Mouse (Mus musculus) cortical plate, adult 2 months (tissue): ENCODE results near the gene Gnaq.

Experiments
- CTCF ChIP-seq: fragments of 200-500 bp; IDR thresholded peaks from 2 replicates; pipeline ENCODE4 v1.5.1; 2011; ENCODE audit warnings: mild to moderate bottlenecking, control low read depth, low read length; ENCODE audit not compliant: insufficient read depth; ENCODE audit errors: extremely low read depth
- POLR2A ChIP-seq: fragments of 200-500 bp; IDR thresholded peaks from 2 replicates; pipeline ENCODE4 v1.6.1; 2011; ENCODE audit warnings: mild to moderate bottlenecking, low read length, control low read depth; ENCODE audit not compliant: insufficient read depth; ENCODE audit errors: extremely low read depth

DNA sequence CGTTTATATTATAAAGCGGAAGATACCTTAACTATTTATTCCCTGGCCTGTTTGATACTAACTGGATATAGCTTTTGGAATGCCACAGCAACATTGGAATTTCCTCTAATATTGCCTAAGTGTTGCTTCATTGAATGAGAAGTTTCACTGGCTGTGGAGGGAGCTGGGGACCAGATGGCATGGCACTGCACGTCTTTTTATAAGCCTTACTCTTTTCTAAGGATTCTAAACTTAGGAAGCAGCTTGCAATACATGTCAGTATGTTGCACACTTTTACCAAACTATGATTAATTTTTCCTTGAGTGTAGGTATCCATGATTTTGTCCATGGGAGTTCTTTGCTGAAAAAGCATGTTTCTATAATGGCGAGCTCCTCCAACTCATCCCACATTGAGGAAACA lies 87.3 kb downstream of the Gnaq start:
- TF ChIP-seq CTCF (no peak), POLR2A (no peak)
